8 mouse cellular contexts compared by ENCODE assay signal in genomic region chr2:121450093-121450492, GRCm38 (mm10). TPM values are rescaled to one million over a fixed set of nuclear protein-coding genes. Genes with fewer than 3 reads are reported as not detected.
DNase-seq lines count a peak whose midpoint lies in the region; ATAC-seq and TF ChIP-seq lines count a peak whose summit lies in the region.

No protein-coding gene starts in this region.

- H3K27me3 ChIP-seq in CH12.LX (replicated peaks) = peaks cover 27% of the 10 kb centered on the region
- no peaks in the 10 kb centered on the region for H3K27me3 ChIP-seq in forebrain, embryonic 14.5 days (replicated peaks; ENCODE audit: control insufficient read depth, insufficient read depth, low read length)
- no peaks in the 10 kb centered on the region for H3K27me3 ChIP-seq in intestine, postnatal 0 days (replicated peaks; ENCODE audit: control insufficient read depth, insufficient read depth, low read length)

- H3K79me2 ChIP-seq in CH12.LX (replicated peaks; ENCODE audit: control insufficient read depth, extremely low read depth, insufficient read depth, poor library complexity, severe bottlenecking) (peaks cover 7% of the 10 kb centered on the region), macrophage (ENCODE audit: inconsistent target) (peaks cover 43% of the 10 kb centered on the region)

- dilution Hi-C loops in CH12.LX (cut with MboI; ENCODE audit: extremely low pct_ligation_motif_present, extremely low pct_unique_long_range_greater_than_20kb, low sequenced_read_pairs) = no loop called here

- TF ChIP-seq RAD21 in CH12.LX (IDR thresholded peaks at IDR 0.05; ENCODE audit: low read depth, low read length) = no peak

- H3K36me3 ChIP-seq in CH12.LX (replicated peaks in 1 of 2; ENCODE audit: control insufficient read depth in 1 of 2, insufficient read depth in 1 of 2, low read length in 1 of 2) = peaks cover 7 to 36% of the 10 kb centered on the region in 2 experiments
- H3K36me3 ChIP-seq in forebrain, embryonic 14.5 days (ENCODE audit: control insufficient read depth, insufficient read depth, low read length) = peaks cover 24% of the 10 kb centered on the region
- peaks cover 23% of the 10 kb centered on the region for H3K36me3 ChIP-seq in intestine, postnatal 0 days (ENCODE audit: control insufficient read depth, insufficient read depth)
- peaks cover 14% of the 10 kb centered on the region; the same call in 1 of the 2 replicates for H3K36me3 ChIP-seq in macrophage (ENCODE audit: inconsistent target)

- no peak for TF ChIP-seq EP300 in CH12.LX (IDR thresholded peaks at IDR 0.05; ENCODE audit: low read length)

- no peaks in the 10 kb centered on the region for H3K9me3 ChIP-seq in CH12.LX (replicated peaks; ENCODE audit: low read length)
- H3K9me3 ChIP-seq in forebrain, embryonic 14.5 days (replicated peaks; ENCODE audit: control insufficient read depth, low read length) = no peaks in the 10 kb centered on the region
- H3K9me3 ChIP-seq in intestine, postnatal 0 days (ENCODE audit: control insufficient read depth) = no peaks in the 10 kb centered on the region

- intact Hi-C loops in left cerebral cortex, postnatal 4 days (cut with DNase I) = no loop called here

- peak overlapping the region; percentile 78 for H3K9ac ChIP-seq in CH12.LX (ENCODE audit: insufficient read depth, low read depth)
- peak overlapping the region; percentile 91 for H3K9ac ChIP-seq in forebrain, embryonic 14.5 days (ENCODE audit: low read length)
- peak overlapping the region; percentile 100 for H3K9ac ChIP-seq in intestine, postnatal 0 days (ENCODE audit: low read depth, low read length)

- in situ Hi-C loops in CH12.LX (cut with MboI; ENCODE audit: low pct_ligation_motif_present, low pct_unique_long_range_greater_than_20kb, low sequenced_read_pairs) = no loop called here

- H3K4me3 ChIP-seq in CH12.LX (replicated peaks in 1 of 3; ENCODE audit: low read depth in 2 of 3, low read length in 2 of 3, poor library complexity in 1 of 3) (peak overlapping the region; percentile 69 to 91 (median 88)), macrophage (ENCODE audit: inconsistent target) (peak overlapping the region; percentile 82)
- peak overlapping the region; percentile 96 for H3K4me3 ChIP-seq in forebrain, embryonic 14.5 days (ENCODE audit: low read depth, low read length)
- H3K4me3 ChIP-seq in intestine, postnatal 0 days (ENCODE audit: low read depth, low read length) = peak overlapping the region; percentile 100

- DNase-seq in 3T3-L1 (ENCODE audit: low read depth, low spot score) (peak; percentile 39), CH12.LX (ENCODE audit: extremely low read depth) (no peak)
- DNase-seq in forebrain, embryonic 14.5 days (ENCODE audit: low spot score) = no peak
- DNase-seq in urinary bladder, adult 2 months (ENCODE audit: low spot score) = no peak
- no peak for DNase-seq in left cerebral cortex, postnatal 4 days

- TF ChIP-seq POLR2A in CH12.LX (IDR thresholded peaks at IDR 0.05; ENCODE audit: low read depth, low read length) = no peak

- no peak for ATAC-seq in forebrain, embryonic 14.5 days
- ATAC-seq in intestine, postnatal 0 days = peak; percentile 1
- no peak for ATAC-seq in frontal cortex, adult (ENCODE audit: low TSS enrichment)

- H3K4me2 ChIP-seq in CH12.LX (ENCODE audit: insufficient read depth, low read depth, poor library complexity, severe bottlenecking) = peak overlapping the region; percentile 87
- H3K4me2 ChIP-seq in forebrain, embryonic 14.5 days (ENCODE audit: low read length) = peak overlapping the region; percentile 94
- H3K4me2 ChIP-seq in intestine, postnatal 0 days (replicated peaks; ENCODE audit: low read depth) = peak overlapping the region; percentile 79

- WGBS in forebrain, embryonic 14.5 days = 4% methylated on average over 7 of the region's 7 CpGs
- WGBS in intestine, postnatal 0 days = 0% methylated on average over 7 of the region's 7 CpGs
- 0% methylated on average over 7 of the region's 7 CpGs for WGBS in macrophage (ENCODE audit: missing documents)

- H3K4me1 ChIP-seq in CH12.LX (ENCODE audit: control insufficient read depth in 1 of 2, insufficient read depth in 2 of 2) = peaks cover 5 to 28% of the 10 kb centered on the region in 2 experiments
- H3K4me1 ChIP-seq in forebrain, embryonic 14.5 days (ENCODE audit: control insufficient read depth, insufficient read depth, low read length) = peaks cover 7% of the 10 kb centered on the region
- no peaks in the 10 kb centered on the region for H3K4me1 ChIP-seq in intestine, postnatal 0 days (replicated peaks; ENCODE audit: control insufficient read depth, insufficient read depth, low read length)

- no peak for TF ChIP-seq CTCF in CH12.LX (conservative IDR thresholded peaks at IDR 0.05 in 1 of 2, IDR thresholded peaks at IDR 0.05 in 1 of 2; ENCODE audit: low read depth in 2 of 2, low read length in 2 of 2)
- TF ChIP-seq CTCF in intestine, postnatal 0 days (IDR thresholded peaks at IDR 0.05; ENCODE audit: low read depth) = 0 out of 2 replicates have a peak, but pooled peaks have one; percentile 15

- H3K27ac ChIP-seq in CH12.LX (ENCODE audit: insufficient read depth, low read depth) (no peak overlapping the region), macrophage (peak overlapping the region; percentile 85)
- peak overlapping the region; percentile 94; the same call in 1 of the 2 replicates for H3K27ac ChIP-seq in forebrain, embryonic 14.5 days (ENCODE audit: low read depth, low read length)
- H3K27ac ChIP-seq in intestine, postnatal 0 days (ENCODE audit: low read depth, low read length) = peak overlapping the region; percentile 99

RNA-seq across cellular contexts. Expression of gene Serf2, which starts 1.1 kb away (rescaled TPM):
- total RNA-seq in CH12.LX (2012; rRNA removed) (164 and 189 TPM in 2 replicates), CH12.LX (2014; rRNA removed) (116 TPM in 2 replicates)
- polyA plus RNA-seq in CH12.LX (2012; ENCODE audit: insufficient read length, low read depth) (222 and 255 TPM in 2 replicates), macrophage (2018) (394 to 858 TPM (median 784 TPM) in 3 replicates)
- 388 and 442 TPM in 2 replicates for polyA plus RNA-seq in forebrain, embryonic 14.5 days (2014; fragmentation: Nextera tagmentation; extraction: Ambion mirVana)
- 608 and 648 TPM in 2 replicates for polyA plus RNA-seq in intestine, postnatal 0 days (2015; fragmentation: Nextera tagmentation; extraction: Ambion mirVana)
- 100 to 1,000 TPM in 8 of 26 experiments, 10 to 100 TPM in 18; 22.2 to 154 (median 72.0) TPM for total RNA-seq in macrophage (2018; cell fraction: chromatin; rRNA removed)
- total RNA-seq in macrophage (2018; cell fraction: cytosol; rRNA removed) = 100 to 1,000 TPM; 556 to 864 (median 617) TPM
- 100 to 1,000 TPM in 22 of 26 experiments, 10 to 100 TPM in 4; 82.9 to 281 (median 152) TPM for total RNA-seq in macrophage (2018; cell fraction: nucleus; rRNA removed)
- 328 and 503 TPM in 2 replicates for polyA plus RNA-seq in urinary bladder, adult 2 months (2012; rRNA removed)
- total RNA-seq in left cerebral cortex, postnatal 4 days (2021) = 100 to 1,000 TPM; 133 to 149 TPM

RNA-seq across cellular contexts. Expression of gene Hypk, which starts 3.0 kb away (rescaled TPM):
- total RNA-seq in CH12.LX (2012; rRNA removed) = 15.4 and 23.2 TPM in 2 replicates
- 11.7 and 13.3 TPM in 2 replicates for total RNA-seq in CH12.LX (2014; rRNA removed)
- 119 and 174 TPM in 2 replicates for polyA plus RNA-seq in CH12.LX (2012; ENCODE audit: insufficient read length, low read depth)
- 91.9 and 95.1 TPM in 2 replicates for polyA plus RNA-seq in forebrain, embryonic 14.5 days (2014; fragmentation: Nextera tagmentation; extraction: Ambion mirVana)
- polyA plus RNA-seq in intestine, postnatal 0 days (2015; fragmentation: Nextera tagmentation; extraction: Ambion mirVana) = 61.6 and 65.1 TPM in 2 replicates
- total RNA-seq in macrophage (2018; cell fraction: chromatin; rRNA removed) = 100 to 1,000 TPM in 2 of 26 experiments, 10 to 100 TPM in 24; 27.9 to 101 (median 70.4) TPM
- 10 to 100 TPM in 2 of 26 experiments, 1 to 10 TPM in 24; 1.1 to 20.3 (median 4.7) TPM for total RNA-seq in macrophage (2018; cell fraction: cytosol; rRNA removed)
- 10 to 100 TPM; 20.7 to 70.6 (median 39.9) TPM for total RNA-seq in macrophage (2018; cell fraction: nucleus; rRNA removed)
- 13.5 to 25.3 TPM (median 20.5 TPM) in 3 replicates for polyA plus RNA-seq in macrophage (2018)
- 22.9 and 28.2 TPM in 2 replicates for polyA plus RNA-seq in urinary bladder, adult 2 months (2012; rRNA removed)
- 10 to 100 TPM; 28.1 to 28.9 TPM for total RNA-seq in left cerebral cortex, postnatal 4 days (2021)

RNA-seq across cellular contexts. Expression of gene Ell3, which starts 6.0 kb away (rescaled TPM):
- total RNA-seq in CH12.LX (2012; rRNA removed) (0.38 and 1.4 TPM in 2 replicates), CH12.LX (2014; rRNA removed) (2.1 and 2.3 TPM in 2 replicates)
- polyA plus RNA-seq in CH12.LX (2012; ENCODE audit: insufficient read length, low read depth) (1.0 and 1.5 TPM in 2 replicates), macrophage (2018) (0.10 to 0.13 TPM in 2 of 3 replicates, not detected in the other)
- 0.86 and 1.2 TPM in 2 replicates for polyA plus RNA-seq in forebrain, embryonic 14.5 days (2014; fragmentation: Nextera tagmentation; extraction: Ambion mirVana)
- 1.9 and 2.6 TPM in 2 replicates for polyA plus RNA-seq in intestine, postnatal 0 days (2015; fragmentation: Nextera tagmentation; extraction: Ambion mirVana)
- 1 to 10 TPM in 20 of 26 experiments, under 1 TPM in 4, not detected in 2; 0.44 to 8.9 (median 1.8) TPM for total RNA-seq in macrophage (2018; cell fraction: chromatin; rRNA removed)
- total RNA-seq in macrophage (2018; cell fraction: cytosol; rRNA removed) = under 1 TPM in 15 of 26 experiments, not detected in 11; 0.06 to 0.15 (median 0.10) TPM
- 1 to 10 TPM in 12 of 26 experiments, under 1 TPM in 13, not detected in 1; 0.35 to 4.9 (median 0.96) TPM for total RNA-seq in macrophage (2018; cell fraction: nucleus; rRNA removed)
- 1.1 and 1.3 TPM in 2 replicates for polyA plus RNA-seq in urinary bladder, adult 2 months (2012; rRNA removed)
- not detected for total RNA-seq in left cerebral cortex, postnatal 4 days (2021)

RNA-seq across cellular contexts. Expression of gene Serinc4, which starts 6.5 kb away (rescaled TPM):
- total RNA-seq in CH12.LX (2012; rRNA removed) (0.89 and 1.0 TPM in 2 replicates), CH12.LX (2014; rRNA removed) (0.17 TPM in 1 of 2 replicates, not detected in the other)
- polyA plus RNA-seq in CH12.LX (2012; ENCODE audit: insufficient read length, low read depth) (0.29 and 1.2 TPM in 2 replicates), macrophage (2018) (0.15 to 0.50 TPM in 2 of 3 replicates, not detected in the other)
- 0.95 and 1.1 TPM in 2 replicates for polyA plus RNA-seq in forebrain, embryonic 14.5 days (2014; fragmentation: Nextera tagmentation; extraction: Ambion mirVana)
- polyA plus RNA-seq in intestine, postnatal 0 days (2015; fragmentation: Nextera tagmentation; extraction: Ambion mirVana) = 0.05 TPM in 1 of 2 replicates, not detected in the other
- 1 to 10 TPM in 3 of 26 experiments, under 1 TPM in 8, not detected in 15; 0.16 to 1.5 (median 0.79) TPM for total RNA-seq in macrophage (2018; cell fraction: chromatin; rRNA removed)
- total RNA-seq in macrophage (2018; cell fraction: cytosol; rRNA removed) = under 1 TPM in 11 of 26 experiments, not detected in 15; 0.04 to 0.19 (median 0.10) TPM
- total RNA-seq in macrophage (2018; cell fraction: nucleus; rRNA removed) = under 1 TPM in 6 of 26 experiments, not detected in 20; 0.26 to 0.64 (median 0.38) TPM
- polyA plus RNA-seq in urinary bladder, adult 2 months (2012; rRNA removed) = 0.52 and 0.59 TPM in 2 replicates
- 1 to 10 TPM; 2.7 to 3.0 TPM for total RNA-seq in left cerebral cortex, postnatal 4 days (2021)

RNA-seq across cellular contexts. Expression of gene Mfap1b, which starts 23.8 kb away (rescaled TPM):
- total RNA-seq in CH12.LX (2012; rRNA removed) (15.6 and 17.3 TPM in 2 replicates), CH12.LX (2014; rRNA removed) (24.3 TPM in 2 replicates)
- polyA plus RNA-seq in CH12.LX (2012; ENCODE audit: insufficient read length, low read depth) (29.7 and 33.2 TPM in 2 replicates), macrophage (2018) (30.4 to 59.5 TPM (median 36.3 TPM) in 3 replicates)
- polyA plus RNA-seq in forebrain, embryonic 14.5 days (2014; fragmentation: Nextera tagmentation; extraction: Ambion mirVana) = 65.7 and 73.0 TPM in 2 replicates
- 25.5 and 26.7 TPM in 2 replicates for polyA plus RNA-seq in intestine, postnatal 0 days (2015; fragmentation: Nextera tagmentation; extraction: Ambion mirVana)
- 10 to 100 TPM in 20 of 26 experiments, 1 to 10 TPM in 6; 7.7 to 20.1 (median 13.8) TPM for total RNA-seq in macrophage (2018; cell fraction: chromatin; rRNA removed)
- 10 to 100 TPM; 25.1 to 52.1 (median 35.4) TPM for total RNA-seq in macrophage (2018; cell fraction: cytosol; rRNA removed)
- 10 to 100 TPM in 25 of 26 experiments, 1 to 10 TPM in 1; 6.5 to 29.7 (median 16.5) TPM for total RNA-seq in macrophage (2018; cell fraction: nucleus; rRNA removed)
- polyA plus RNA-seq in urinary bladder, adult 2 months (2012; rRNA removed) = 23.0 and 28.6 TPM in 2 replicates
- total RNA-seq in left cerebral cortex, postnatal 4 days (2021) = 10 to 100 TPM; 33.9 to 37.8 TPM
